Mouse (Mus musculus) right cerebral cortex, postnatal 14 days (tissue): ENCODE data around the gene Fbxo17.

ENCODE experiments used
- DNase-seq: peaks from one replicate; pipeline ENCODE4 v3.0.0; 2022

The Fbxo17 gene

GRCm38 (mm10) chr7:28719650-28720049 is 3.0 kb downstream of the Fbxo17 start:
- DNase-seq = no peak

GRCm38 (mm10) chr7:28720753-28721537 is 4.3 kb downstream of the Fbxo17 start:
- no peak for DNase-seq

- DNase-seq = no peak
These were observed 5.5 kb downstream of the Fbxo17 start for GRCm38 (mm10) chr7:28722079-28722478.

GRCm38 (mm10) chr7:28724613-28725012 is 8.0 kb downstream of the Fbxo17 start:
- DNase-seq = no peak

- peak; percentile 86 for DNase-seq
These were observed 10.0 kb downstream of the Fbxo17 start for GRCm38 (mm10) chr7:28726600-28726999.

- DNase-seq = peak; percentile 50
These were observed 11.2 kb downstream of the Fbxo17 start for GRCm38 (mm10) chr7:28727649-28728340.

GRCm38 (mm10) chr7:28732341-28733142 is 15.9 kb downstream of the Fbxo17 start:
- DNase-seq = peak; percentile 41

GRCm38 (mm10) chr7:28733211-28733610 is 16.6 kb downstream of the Fbxo17 start:
- DNase-seq = no peak

- no peak for DNase-seq
These were observed 19.1 kb downstream of the Fbxo17 start for GRCm38 (mm10) chr7:28735701-28736100.

- no peak for DNase-seq
These were observed 23.2 kb downstream of the Fbxo17 start for GRCm38 (mm10) chr7:28739829-28740228.

GRCm38 (mm10) chr7:28740949-28741348 is 24.3 kb downstream of the Fbxo17 start:
- no peak for DNase-seq

GRCm38 (mm10) chr7:28741368-28741708 is 24.7 kb downstream of the Fbxo17 start:
- no peak for DNase-seq

GRCm38 (mm10) chr7:28741709-28742438 is 25.3 kb downstream of the Fbxo17 start, which contains the start of the genes Mrps12 and Sars2:
Gene Mrps12 (minus strand): TSS chr7:28741820.
Gene Sars2 (plus strand): TSS chr7:28741992.
- DNase-seq = peak; percentile 90

- no peak for DNase-seq
These were observed 33.3 kb downstream of the Fbxo17 start for GRCm38 (mm10) chr7:28749935-28750334.

- peak; percentile 38 for DNase-seq
These were observed 39.5 kb downstream of the Fbxo17 start, which contains the start of gene Ccer2 for GRCm38 (mm10) chr7:28756079-28756478. Gene Ccer2 (plus strand): TSS chr7:28756174.

- DNase-seq = no peak
These were observed 42.0 kb downstream of the Fbxo17 start for GRCm38 (mm10) chr7:28758623-28759022.

GRCm38 (mm10) chr7:28761907-28762306 is 45.3 kb downstream of the Fbxo17 start:
- no peak for DNase-seq

- no peak for DNase-seq
These were observed 48.6 kb downstream of the Fbxo17 start for GRCm38 (mm10) chr7:28765211-28765610.

GRCm38 (mm10) chr7:28766173-28766879 is 49.7 kb downstream of the Fbxo17 start, which contains the start of gene Sirt2:
Gene Sirt2 (plus strand): TSS chr7:28766735.
- peak; percentile 96 for DNase-seq

- DNase-seq = no peak
These were observed 50.3 kb downstream of the Fbxo17 start for GRCm38 (mm10) chr7:28766910-28767309.

GRCm38 (mm10) chr7:28767462-28767965 is 50.9 kb downstream of the Fbxo17 start, which contains the start of gene Nfkbib:
Gene Nfkbib (minus strand): TSS chr7:28767512.
- DNase-seq = no peak
